Mouse (Mus musculus): ENCODE results near the gene Kars. TPM values are rescaled to one million over a fixed set of nuclear protein-coding genes. Genes with fewer than 3 reads are reported as not detected.

The Kars gene
- polyA plus RNA-seq (2012; rRNA removed) = 40.2 and 40.6 TPM in 2 replicates

DNA sequence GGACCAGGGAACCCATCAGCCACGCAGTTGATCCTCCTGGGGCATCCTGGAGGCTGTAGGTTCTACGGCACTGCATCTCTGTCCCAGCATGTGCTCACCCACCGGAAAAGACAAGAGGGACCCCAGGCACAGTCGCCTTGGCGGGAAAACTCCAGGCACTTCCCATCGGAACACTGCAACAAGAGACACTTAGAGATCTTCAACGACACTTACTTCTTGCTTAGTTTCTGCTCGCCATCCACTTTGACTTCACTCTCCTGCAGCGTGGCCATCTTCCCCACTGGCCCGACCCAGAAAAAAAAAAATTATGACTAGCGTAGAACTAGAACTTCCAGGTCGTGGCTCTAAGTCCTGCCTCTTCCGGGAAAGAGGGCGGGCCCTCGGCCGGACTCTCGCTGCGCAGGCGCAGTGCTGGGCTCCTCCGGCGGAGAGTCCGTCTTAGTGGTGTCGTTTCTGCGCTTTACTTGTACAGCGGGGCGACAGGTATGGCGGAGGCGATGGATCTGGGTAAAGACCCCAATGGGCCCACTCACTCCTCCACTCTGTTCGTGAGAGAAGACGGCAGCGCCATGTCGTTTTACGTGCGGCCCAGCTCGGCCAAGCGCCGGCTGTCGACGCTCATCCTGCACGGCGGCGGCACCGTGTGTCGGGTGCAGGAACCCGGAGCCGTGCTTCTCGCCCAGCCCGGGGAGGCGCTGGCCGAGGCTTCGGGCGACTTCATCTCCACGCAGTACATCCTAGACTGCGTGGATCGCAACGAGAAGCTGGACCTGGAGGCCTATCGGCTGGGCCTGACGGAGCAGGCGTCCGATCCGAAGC lies at the start of gene Kars, which contains the start of gene Terf2ip:
TSS of gene Kars (minus strand) at position 327 of the 819 bp plus-strand sequence.
TSS of gene Terf2ip (plus strand) at position 402 of the 819 bp plus-strand sequence.

DNA sequence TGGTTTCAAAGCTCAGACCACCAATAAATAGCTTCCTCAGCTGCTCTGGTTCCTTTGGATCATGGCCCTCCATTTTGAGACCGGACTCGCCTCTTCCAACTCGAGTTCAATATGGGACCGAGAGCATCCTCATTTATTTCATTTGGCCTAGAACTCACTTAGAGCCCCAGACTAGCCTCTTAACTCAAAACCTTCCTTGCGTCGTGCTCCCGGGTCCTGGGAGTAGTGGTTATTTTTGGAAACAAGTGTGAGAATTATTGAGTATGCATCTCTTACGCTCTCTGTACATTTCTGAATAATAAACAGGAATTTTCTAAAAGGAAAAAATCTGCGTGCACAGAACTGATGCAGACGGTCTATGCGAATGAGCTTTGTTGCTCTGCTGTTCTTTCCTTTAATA lies 3.8 kb upstream of the Kars start, which contains the start of gene Gm6793:
TSS of gene Gm6793 (minus strand) at position 101 of the 400 bp plus-strand sequence.

GRCm38 (mm10) chr8:111992013-111992702 lies 19.0 kb downstream of the Kars start, which contains the start of gene Adat1:
TSS of gene Adat1 (minus strand) at chr8:111992302.

Other genes with a start within 250 kb of the Kars start
- 30.9 and 31.4 TPM in 2 replicates for gene Cfdp1, start 157.0 kb downstream of the Kars start, polyA plus RNA-seq (2012; rRNA removed)
- 3.5 and 3.6 TPM in 2 replicates for gene Tmem170, start 134.6 kb downstream of the Kars start, polyA plus RNA-seq (2012; rRNA removed)
- not detected in 2 replicates for gene Chst5, start 100.9 kb downstream of the Kars start, polyA plus RNA-seq (2012; rRNA removed)
- 0.72 and 0.82 TPM in 2 replicates for gene Tmem231, start 77.4 kb downstream of the Kars start, polyA plus RNA-seq (2012; rRNA removed)
- 50.3 and 59.5 TPM in 2 replicates for gene Gabarapl2, start 70.6 kb downstream of the Kars start, polyA plus RNA-seq (2012; rRNA removed)
- 2.2 and 3.0 TPM in 2 replicates for gene Adat1, start 19.0 kb downstream of the Kars start, polyA plus RNA-seq (2012; rRNA removed)
- 3.9 and 4.1 TPM in 2 replicates for gene Terf2ip, start 75 bp upstream of the Kars start, polyA plus RNA-seq (2012; rRNA removed)
- gene Gm6793, start 3.7 kb upstream of the Kars start, polyA plus RNA-seq (2012; rRNA removed) = 0.06 TPM in 2 replicates